Mouse (Mus musculus) layer of hippocampus, adult 2 months (tissue): Measurements from ENCODE around the gene Sugct. TPM values are rescaled to one million over a fixed set of nuclear protein-coding genes. Genes with fewer than 3 reads are reported as not detected.

ENCODE experiments used
- DNase-seq, 2 experiments: peaks; one replicate each; pipeline ENCODE4 v3.0.0; 2022; ENCODE audit warnings: low spot score in 2 of 2
- H3K27ac ChIP-seq: fragments of 200-600 bp; 2 replicates; pipeline ENCODE4 v1.8.1; 2022
- H3K4me3 ChIP-seq: fragments of 200-600 bp; 2 replicates; pipeline ENCODE4 v1.8.1; 2022; ENCODE audit warnings: mild to moderate bottlenecking
- CTCF ChIP-seq: fragments of 200-600 bp; conservative IDR thresholded peaks from 2 replicates; pipeline ENCODE4 v1.8.1; 2022; ENCODE audit warnings: antibody characterized with exemption, mild to moderate bottlenecking, moderate library complexity
- total RNA-seq, 2 experiments: library from RNA; stranded (reverse); gene quantifications; 2 replicates each; pipeline ENCODE4 v1.2.3; 2021

Sugct gene
- total RNA-seq, 2 experiments from 2014 or later: 2.1 to 3.3 TPM

DNA sequence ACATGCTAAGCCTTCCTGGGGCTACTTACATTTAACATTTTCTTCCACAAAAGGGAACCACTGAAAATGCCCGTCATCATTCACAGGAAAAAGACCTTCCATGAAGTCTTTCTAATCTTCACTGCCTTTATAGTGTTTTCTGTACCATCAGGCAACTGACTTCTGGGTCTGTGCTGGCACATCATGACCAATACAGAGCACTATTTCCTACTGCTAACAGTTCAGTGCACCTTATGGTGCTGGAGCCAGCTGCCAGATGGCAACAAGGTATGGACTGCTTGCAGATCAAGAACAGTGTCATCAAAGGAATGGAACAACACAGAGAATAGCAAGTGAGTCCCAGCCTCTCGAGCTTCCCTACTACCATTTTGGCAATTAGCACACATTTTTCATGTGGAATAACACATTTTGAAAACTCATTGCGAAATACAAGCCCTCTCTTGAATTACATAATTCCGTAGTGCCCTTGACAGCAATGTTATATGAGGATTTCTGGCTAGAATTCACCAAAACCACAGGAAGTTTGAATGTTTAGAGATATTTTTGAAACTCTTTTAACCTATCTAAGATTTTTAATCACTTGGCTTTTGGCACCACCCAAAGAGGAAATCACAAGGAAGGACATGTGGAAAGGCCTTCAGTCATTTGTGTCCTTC is 359.3 kb downstream of the Sugct start:
- H3K4me3 ChIP-seq: no peak overlapping the region
- DNase-seq: no peak
- TF ChIP-seq CTCF: no peak
- no peak overlapping the region for H3K27ac ChIP-seq

DNA sequence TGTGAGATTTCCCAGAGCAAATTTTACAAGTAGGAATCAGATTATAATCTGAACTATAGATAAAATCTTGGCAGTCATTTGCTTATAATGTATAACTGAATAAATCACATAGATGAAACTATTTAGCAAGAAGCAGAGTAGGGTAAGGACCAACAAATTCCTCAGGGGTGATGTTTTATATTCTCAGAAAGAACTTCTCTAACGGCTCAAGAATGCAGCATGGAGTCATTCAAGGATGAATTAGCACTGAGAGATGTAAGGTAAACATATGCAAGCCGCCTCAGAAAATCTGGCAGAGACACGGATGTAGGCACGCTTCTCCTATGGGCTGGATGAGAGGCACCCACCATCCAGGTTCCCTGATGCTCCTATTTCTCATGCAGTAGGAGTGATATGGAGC is 368.5 kb downstream of the Sugct start:
- Histone ChIP-seq H3K27ac (no peak overlapping the region), H3K4me3 (no peak overlapping the region)
- no peak for TF ChIP-seq CTCF
- DNase-seq: no peak

DNA sequence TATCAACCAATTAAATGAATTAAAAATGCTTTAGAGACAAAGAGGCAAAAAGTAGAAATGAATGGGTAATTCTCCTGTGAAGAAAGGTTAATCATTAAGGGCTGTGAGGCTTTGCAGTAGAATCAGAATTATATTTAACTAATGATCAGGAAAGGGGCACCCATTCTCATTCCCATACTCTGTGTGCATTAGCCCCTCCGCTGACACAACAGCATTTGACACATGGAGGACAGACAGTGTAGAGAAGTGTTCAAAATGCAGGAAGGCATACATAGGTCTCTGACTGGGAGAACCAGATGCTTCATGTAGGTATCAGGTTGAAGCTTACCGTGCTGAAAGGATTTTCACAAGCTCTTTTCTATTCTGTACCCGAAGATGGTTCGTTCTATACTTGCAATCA is 393.8 kb downstream of the Sugct start:
- no peak overlapping the region for H3K27ac ChIP-seq
- no peak for DNase-seq
- H3K4me3 ChIP-seq: no peak overlapping the region
- no peak for TF ChIP-seq CTCF

DNA sequence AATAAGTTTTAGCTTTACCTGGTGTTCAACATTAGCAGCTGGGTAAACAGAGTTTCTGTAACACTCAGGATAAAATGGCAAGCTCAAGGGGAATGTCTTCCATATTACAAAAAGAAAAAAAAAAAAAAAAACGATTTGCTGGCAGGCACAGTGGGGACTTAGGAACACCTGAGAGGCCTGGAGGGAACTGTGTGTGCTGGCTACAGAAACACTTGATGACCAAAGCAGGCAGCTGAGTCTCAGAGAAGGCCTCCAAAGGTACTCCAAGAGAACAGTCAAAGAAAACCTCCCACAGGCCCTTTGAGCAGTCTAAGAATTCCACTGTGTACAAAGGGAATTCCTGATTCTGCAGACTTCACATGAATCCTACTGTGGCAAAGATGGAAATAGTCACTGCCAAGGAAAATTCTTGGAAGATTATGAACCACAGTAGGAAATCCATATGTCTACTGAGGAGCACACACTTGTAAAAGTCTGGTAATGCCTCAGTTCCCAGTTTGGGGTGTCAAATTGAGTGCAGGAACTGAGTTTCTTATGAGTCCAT is 397.8 kb downstream of the Sugct start:
- H3K27ac ChIP-seq: no peak overlapping the region
- TF ChIP-seq CTCF: no peak
- no peak for DNase-seq
- no peak overlapping the region for H3K4me3 ChIP-seq

DNA sequence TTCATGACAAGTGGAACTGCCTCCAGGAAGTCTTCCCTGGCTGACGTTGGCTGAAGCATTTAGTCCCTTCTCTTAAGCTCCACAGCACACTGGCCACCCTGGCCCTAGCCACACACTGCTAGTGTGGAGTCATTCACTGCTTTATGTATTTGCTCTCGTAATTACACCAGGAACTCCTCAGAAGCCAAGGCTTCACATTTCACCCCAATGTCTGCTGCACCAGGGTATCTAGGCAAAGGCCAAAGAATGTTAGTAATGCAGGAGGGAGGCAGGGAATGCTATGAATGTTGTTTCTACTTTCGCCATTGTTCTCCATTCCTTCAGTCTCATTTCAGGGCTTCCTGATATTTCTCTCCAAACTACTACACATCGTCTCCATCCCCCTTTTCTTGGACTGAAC is 398.4 kb downstream of the Sugct start:
- H3K27ac ChIP-seq: no peak overlapping the region
- no peak for TF ChIP-seq CTCF
- no peak for DNase-seq
- no peak overlapping the region for H3K4me3 ChIP-seq

DNA sequence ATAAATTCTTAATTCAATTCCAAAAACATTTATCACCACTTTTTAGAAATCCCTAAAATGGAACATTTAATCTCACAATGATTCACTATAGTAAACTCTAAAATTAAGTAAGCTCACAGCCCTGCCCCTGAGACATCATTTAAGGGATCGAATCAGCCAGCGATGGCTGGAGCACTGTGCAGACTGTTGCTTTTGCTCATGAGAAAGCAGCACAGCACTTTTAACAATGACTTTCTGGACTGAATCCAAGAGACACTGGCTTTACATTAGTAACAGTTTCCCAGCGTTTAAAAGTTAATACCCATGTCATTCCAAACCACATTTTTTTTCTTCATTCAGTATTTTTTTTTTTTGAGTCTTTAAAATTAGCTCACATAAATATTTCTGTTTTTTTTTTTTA is 398.9 kb downstream of the Sugct start:
- no peak overlapping the region for H3K4me3 ChIP-seq
- H3K27ac ChIP-seq: no peak overlapping the region
- TF ChIP-seq CTCF: no peak
- DNase-seq: no peak

DNA sequence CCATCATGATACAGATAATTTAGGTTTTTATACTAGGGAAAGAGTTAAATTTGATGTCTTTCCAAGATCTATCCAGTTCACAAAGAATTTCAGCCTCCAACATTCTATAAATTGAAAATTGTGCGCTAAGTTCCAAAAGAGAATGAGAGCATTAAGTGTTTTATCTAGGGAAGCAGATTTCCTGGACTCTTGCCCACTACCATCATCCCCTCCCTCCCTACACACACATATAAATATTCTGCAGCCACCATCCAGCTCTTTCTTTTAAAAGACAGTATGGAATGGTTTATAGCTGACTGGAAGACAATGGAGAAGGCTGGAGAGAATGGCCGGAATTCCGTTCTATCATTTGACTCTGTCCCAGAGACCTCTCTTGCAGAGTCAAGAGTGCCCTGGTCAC is 404.3 kb downstream of the Sugct start:
- DNase-seq: no peak
- Histone ChIP-seq H3K27ac (no peak overlapping the region), H3K4me3 (no peak overlapping the region)
- TF ChIP-seq CTCF: no peak

DNA sequence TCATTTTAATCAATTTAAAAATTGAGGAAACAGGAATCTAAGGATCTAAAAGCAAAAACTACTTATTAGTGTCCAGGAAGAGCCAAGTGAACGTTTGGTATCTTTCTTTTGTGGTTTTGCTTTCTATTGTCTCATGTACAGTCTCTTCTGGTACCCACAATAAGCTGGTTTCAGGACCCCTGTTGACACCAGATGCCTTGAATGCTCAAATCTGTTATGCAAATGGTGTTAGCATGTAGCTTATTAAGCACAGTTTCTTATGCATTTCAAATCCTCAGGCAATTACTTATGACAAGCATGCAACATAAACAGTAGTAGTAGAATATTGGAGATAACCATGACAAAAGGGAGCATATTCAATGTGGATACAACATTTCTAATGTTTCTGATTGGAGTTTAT is 407.0 kb downstream of the Sugct start:
- TF ChIP-seq CTCF: no peak
- no peak for DNase-seq
- Histone ChIP-seq H3K27ac (no peak overlapping the region), H3K4me3 (no peak overlapping the region)

DNA sequence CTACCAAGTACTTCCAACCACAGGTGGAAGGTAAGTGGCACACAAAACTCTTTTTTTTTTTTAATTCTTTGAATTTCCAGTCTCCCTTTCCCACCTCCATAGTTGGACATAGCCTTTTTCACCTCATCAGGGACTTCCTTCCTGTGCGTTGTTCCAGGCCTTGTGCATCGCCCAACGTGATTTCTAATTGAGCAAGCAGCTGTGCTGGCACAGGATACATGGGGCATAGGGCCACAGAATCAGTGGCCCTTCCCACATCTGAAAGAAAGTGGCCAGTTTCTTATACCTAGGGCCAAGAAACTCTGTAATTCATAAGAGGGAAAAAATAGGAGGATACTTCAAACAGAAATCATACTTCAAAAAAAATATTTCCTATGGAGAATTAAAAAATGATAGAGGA is 449.4 kb downstream of the Sugct start:
- Histone ChIP-seq H3K4me3 (no peak overlapping the region), H3K27ac (no peak overlapping the region)
- no peak for DNase-seq
- TF ChIP-seq CTCF: no peak

DNA sequence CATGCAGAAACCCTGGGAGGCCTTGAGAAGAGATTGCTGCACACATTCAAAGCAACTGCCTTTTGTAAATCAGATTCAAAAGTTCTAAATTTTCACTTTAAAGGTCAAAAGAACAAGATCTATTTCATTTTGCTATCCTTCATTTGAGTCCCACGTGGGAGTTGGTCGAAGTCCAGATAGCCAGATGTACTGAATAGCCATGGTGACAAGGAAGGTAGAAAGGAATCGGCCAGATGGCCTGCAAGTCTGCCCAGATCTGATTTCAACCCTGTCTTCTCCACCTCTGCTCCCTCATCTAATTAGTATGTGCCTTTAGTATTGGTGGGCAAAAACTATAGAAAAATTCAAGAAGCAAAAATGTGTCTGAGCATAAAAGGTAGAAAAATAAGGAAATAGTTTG is 478.8 kb downstream of the Sugct start:
- H3K4me3 ChIP-seq: no peak overlapping the region
- H3K27ac ChIP-seq: no peak overlapping the region
- no peak for TF ChIP-seq CTCF
- no peak for DNase-seq

DNA sequence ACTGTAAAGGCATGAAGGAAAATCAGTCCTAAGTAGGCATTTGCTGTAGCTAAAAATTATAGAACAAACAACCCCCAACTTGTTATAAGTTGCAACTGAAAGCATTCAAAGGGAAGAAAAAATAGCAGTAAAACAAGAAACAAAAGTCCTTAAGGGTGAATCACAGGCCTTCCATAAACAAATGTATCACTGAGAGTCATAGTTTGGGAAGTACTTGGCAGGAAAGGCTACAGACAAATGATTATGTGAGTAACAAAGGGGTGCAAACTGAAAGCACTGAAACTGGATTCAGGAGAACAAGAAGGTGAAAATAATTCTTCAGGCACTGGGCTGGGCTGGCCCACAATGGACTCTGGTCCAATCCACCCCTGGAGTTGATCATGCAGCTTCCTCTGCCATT is 482.7 kb downstream of the Sugct start:
- Histone ChIP-seq H3K27ac (no peak overlapping the region), H3K4me3 (no peak overlapping the region)
- no peak for TF ChIP-seq CTCF
- DNase-seq: no peak

DNA sequence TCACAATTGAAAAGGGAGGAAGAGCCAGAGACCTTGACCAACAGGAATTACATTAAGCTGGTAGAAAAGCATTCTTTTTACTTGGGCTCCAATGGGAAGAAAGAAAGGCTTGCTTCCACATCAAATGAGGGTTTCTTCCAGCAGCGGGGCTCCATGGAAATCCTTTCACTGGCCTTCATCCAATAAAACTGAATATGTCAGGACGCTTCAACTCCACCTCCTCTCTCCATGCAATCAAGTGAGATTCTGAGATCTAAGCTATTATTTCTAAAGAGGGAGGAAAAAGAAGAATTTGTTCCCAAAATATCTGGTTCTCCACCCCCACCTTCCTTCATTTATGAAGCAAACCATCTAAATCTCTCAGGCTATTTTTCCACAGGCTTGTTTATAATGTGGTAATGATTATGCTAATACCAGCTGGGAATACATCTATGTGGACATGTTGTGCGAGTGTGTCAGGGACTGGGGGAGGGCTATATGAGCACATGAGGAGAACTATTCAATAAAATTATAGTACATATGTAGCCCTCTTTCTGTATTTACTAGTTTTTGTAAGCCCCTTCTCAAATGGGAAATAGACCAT is 505.1 kb downstream of the Sugct start:
- no peak for TF ChIP-seq CTCF
- H3K27ac ChIP-seq: no peak overlapping the region

DNA sequence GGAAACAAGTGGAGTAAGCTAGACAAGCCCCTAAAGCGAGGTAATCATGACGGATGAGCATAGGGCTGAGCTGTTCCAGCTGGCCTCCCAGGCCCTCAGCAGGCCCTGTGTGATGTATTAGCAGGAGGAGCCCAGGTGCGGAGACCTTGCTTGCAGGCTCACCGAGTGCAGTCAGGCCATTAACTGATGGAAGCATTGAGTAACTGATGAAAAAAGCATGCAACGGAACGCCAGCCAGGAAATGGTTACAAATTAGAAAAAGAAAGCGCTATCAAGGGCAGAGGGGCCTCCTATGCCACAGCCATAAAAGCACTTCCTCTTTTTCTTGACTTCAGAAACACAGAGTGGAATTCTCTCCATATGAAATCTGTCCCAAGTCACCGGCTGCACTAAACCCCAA is 510.1 kb downstream of the Sugct start:
- DNase-seq: no peak
- no peak for TF ChIP-seq CTCF
- no peak overlapping the region for H3K27ac ChIP-seq
- no peak overlapping the region for H3K4me3 ChIP-seq

More for the DNA sequence above, 505.1 kb downstream of the Sugct start:
- no peak overlapping the region for H3K4me3 ChIP-seq
- DNase-seq: peak in 1 of 2 experiments; percentile 6

DNA sequence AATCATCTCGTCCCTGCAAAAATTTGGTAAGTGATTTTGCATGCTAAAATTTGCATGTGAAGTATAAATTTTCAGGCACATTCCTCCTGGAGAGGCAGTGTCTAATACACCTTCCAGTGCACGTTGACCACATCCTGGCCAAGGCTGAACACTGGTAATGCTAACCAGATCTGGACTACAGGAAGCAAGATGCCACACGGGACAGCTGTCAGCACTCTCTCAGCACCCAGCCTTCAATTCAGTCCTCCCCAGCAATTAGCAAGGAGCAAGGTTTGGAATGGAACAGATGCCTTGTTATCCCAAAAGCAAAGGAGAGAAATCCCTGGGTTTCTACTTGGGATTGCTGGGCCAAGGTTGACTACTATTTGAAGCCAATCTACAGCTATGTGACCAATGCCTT is 529.4 kb downstream of the Sugct start:
- DNase-seq: no peak
- TF ChIP-seq CTCF: no peak
- Histone ChIP-seq H3K27ac (no peak overlapping the region), H3K4me3 (no peak overlapping the region)
